Mouse (Mus musculus) cerebellum, adult 2 months (tissue): ENCODE measurements around the gene Pank4. TPM values are rescaled to one million over a fixed set of nuclear protein-coding genes. Genes with fewer than 3 reads are reported as not detected.

ENCODE experiments used
- DNase-seq, 2 experiments: peaks; one replicate each; pipeline ENCODE4 v3.0.0; 2021
- H3K27ac ChIP-seq: fragments of 200-500 bp; 2 replicates; pipeline ENCODE4 v1.5.1; 2012; ENCODE audit warnings: low read length, control low read depth, inconsistent platforms; ENCODE audit not compliant: insufficient read depth
- H3K27me3 ChIP-seq: fragments of 200-500 bp; 2 replicates; pipeline ENCODE4 v1.6.1; 2012; ENCODE audit warnings: inconsistent platforms, mild to moderate bottlenecking, low read length, moderate library complexity; ENCODE audit not compliant: control insufficient read depth, insufficient read depth
- H3K4me1 ChIP-seq: fragments of 200-500 bp; 2 replicates; pipeline ENCODE4 v1.6.1; 2011; ENCODE audit warnings: low read length; ENCODE audit not compliant: control insufficient read depth, insufficient read depth
- H3K4me3 ChIP-seq: fragments of 200-500 bp; replicated peaks from 2 replicates; pipeline ENCODE3; 2011; ENCODE audit warnings: mild to moderate bottlenecking, low read depth, low read length, control low read depth; ENCODE audit not compliant: insufficient read depth
- CTCF ChIP-seq: fragments of 200-500 bp; IDR thresholded peaks from 2 replicates; pipeline ENCODE4 v1.5.1; 2011; ENCODE audit warnings: low read depth, mild to moderate bottlenecking, control low read depth, low read length, moderate library complexity, borderline replicate concordance; ENCODE audit not compliant: insufficient read depth
- POLR2A ChIP-seq: fragments of 200-500 bp; IDR thresholded peaks from 2 replicates; pipeline ENCODE4 v1.6.1; 2011; ENCODE audit warnings: low read length, control low read depth, borderline replicate concordance; ENCODE audit not compliant: insufficient read depth
- WGBS: fragments of 180-500 bp; shearing (Covaris S2); methylation state at CpG from one replicate; pipeline ENCODE4 v1.1.7; 2018; 5-methylcytosine and 5-hydroxymethylcytosine counted together
- polyA plus RNA-seq: library from polyadenylated mRNA; depleted of rRNA; stranded (reverse); fragments of >200 nt; gene quantifications from 2 replicates; pipeline ENCODE4 v1.2.3, GENCODE M21; 2012; rRNA removed

The Pank4 gene
- polyA plus RNA-seq, 1 experiment, result 85.5 TPM

- peak overlapping the region; percentile 97 for H3K27ac ChIP-seq
- H3K4me1 ChIP-seq, result peaks cover 70% of the 10 kb centered on the region
- peak overlapping the region; percentile 90 for H3K4me3 ChIP-seq
- 3% methylated on average over 15 of the region's 15 CpGs for WGBS
- TF ChIP-seq POLR2A (peak; percentile 61; the same call in 1 of the 2 replicates), CTCF (peak; percentile 27; the same call in 1 of the 2 replicates)
- H3K27me3 ChIP-seq, result no peaks in the 10 kb centered on the region
- DNase-seq, result peak; percentile 85 to 86
Observed at GRCm38 (mm10) chr4:155018601-155019335, 54.8 kb downstream of the Pank4 start.

DNA sequence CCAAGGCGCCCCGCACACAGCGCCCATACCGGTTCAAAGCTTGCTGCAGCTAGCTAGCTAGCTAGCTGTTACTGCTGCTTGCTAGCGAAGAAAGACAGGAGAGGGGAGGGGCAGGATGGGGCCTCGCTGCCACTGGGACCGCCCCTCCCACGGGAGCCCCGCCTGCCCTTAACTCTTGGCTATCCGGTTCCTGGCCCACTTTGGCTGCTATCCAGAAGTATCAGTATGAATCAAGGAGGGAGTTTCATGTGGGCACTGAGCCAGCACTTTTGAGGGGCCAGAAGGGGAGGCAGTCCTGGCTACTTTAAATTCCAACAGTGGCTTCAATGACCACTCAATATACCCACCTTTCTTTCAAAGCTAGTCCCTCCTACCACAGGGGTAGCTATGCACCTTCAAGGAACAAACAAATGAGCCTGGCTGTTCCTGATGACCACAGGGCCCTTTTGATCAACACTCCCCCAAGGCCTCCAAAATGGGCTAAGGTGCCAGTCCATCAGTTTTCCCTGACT is 55.5 kb downstream of the Pank4 start:
- H3K27me3 ChIP-seq, result no peaks in the 10 kb centered on the region
- WGBS, result under 1% methylated on average over 10 of the region's 10 CpGs
- H3K4me1 ChIP-seq, result peaks cover 69% of the 10 kb centered on the region
- peak overlapping the region; percentile 90 for H3K4me3 ChIP-seq
- DNase-seq, result peak; percentile 89 to 94
- TF ChIP-seq CTCF, result 0 out of 2 replicates have a peak, but pooled peaks have one; percentile 0
- peak; percentile 97 for TF ChIP-seq POLR2A
- peak overlapping the region; percentile 97 for H3K27ac ChIP-seq

GRCm38 (mm10) chr4:155020141-155020540 is 56.2 kb downstream of the Pank4 start:
- 44% methylated on average over 1 of the region's 1 CpGs for WGBS
- DNase-seq, result peak in 1 of 2 experiments; percentile 39
- no peak overlapping the region for H3K27ac ChIP-seq
- H3K27me3 ChIP-seq, result no peaks in the 10 kb centered on the region
- TF ChIP-seq POLR2A (no peak), CTCF (no peak)
- H3K4me1 ChIP-seq, result peaks cover 69% of the 10 kb centered on the region
- H3K4me3 ChIP-seq, result peak overlapping the region; percentile 10

- no peaks in the 10 kb centered on the region for H3K27me3 ChIP-seq
- no peak overlapping the region for H3K4me3 ChIP-seq
- 53% methylated on average over 9 of the region's 9 CpGs for WGBS
- H3K4me1 ChIP-seq, result peaks cover 69% of the 10 kb centered on the region
- H3K27ac ChIP-seq, result no peak overlapping the region
- DNase-seq, result peak in 1 of 2 experiments; percentile 24
- TF ChIP-seq CTCF (no peak), POLR2A (no peak)
Observed at GRCm38 (mm10) chr4:155020813-155021212, 56.9 kb downstream of the Pank4 start.

- 56% methylated on average over 7 of the region's 7 CpGs for WGBS
- no peak for TF ChIP-seq CTCF
- TF ChIP-seq POLR2A, result no peak
- H3K4me1 ChIP-seq, result peaks cover 59% of the 10 kb centered on the region
- no peaks in the 10 kb centered on the region for H3K27me3 ChIP-seq
- peak; percentile 18 to 41 for DNase-seq
- H3K27ac ChIP-seq, result no peak overlapping the region
- H3K4me3 ChIP-seq, result no peak overlapping the region
Observed at GRCm38 (mm10) chr4:155022228-155022855, 58.4 kb downstream of the Pank4 start.

DNA sequence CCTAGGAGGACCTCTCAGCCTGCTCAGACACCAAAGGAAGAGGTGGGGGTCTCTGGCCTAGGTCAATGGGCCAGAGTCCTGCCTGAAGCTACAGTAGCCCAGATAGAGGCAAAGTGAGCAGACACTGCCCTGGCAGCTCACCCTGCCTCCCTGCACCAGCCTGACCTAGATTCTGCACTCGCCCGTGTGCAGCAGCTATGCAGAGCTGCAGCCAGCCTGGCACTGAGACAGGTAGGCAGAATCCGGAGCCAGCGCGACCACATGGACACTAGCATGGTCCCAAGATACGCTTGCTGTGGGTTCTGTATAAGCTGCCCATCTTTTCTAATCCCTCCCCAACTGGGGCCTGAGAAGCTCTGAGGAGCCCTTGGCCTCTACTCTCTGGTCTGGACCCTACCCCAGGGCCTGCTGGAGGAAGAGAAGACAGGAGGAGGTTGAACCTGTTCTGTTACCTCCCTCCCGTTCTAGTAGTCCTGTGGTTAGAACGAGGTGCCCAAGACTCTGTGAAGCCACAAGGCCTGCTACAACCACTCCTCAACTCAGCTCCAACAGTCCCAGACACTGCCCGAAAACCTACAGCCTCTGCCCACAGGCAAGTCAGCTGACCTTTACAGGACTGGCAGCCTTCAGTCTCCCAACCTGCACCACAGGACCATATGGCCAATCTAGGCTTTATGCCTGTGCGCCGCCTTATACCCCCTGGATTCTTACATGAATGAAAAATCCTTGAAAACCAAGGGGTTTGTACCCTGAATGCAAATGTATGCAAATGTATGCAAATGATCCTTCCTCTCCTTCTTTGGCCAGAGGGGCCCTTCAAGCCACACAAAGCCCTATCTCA is 60.5 kb downstream of the Pank4 start:
- Histone ChIP-seq H3K27ac (peak overlapping the region; percentile 93), H3K4me1 (peaks cover 54% of the 10 kb centered on the region), H3K4me3 (no peak overlapping the region), H3K27me3 (no peaks in the 10 kb centered on the region)
- TF ChIP-seq POLR2A (0 out of 2 replicates have a peak, but pooled peaks have one; percentile 5), CTCF (no peak)
- 8% methylated on average over 11 of the region's 11 CpGs for WGBS
- DNase-seq, result peak; percentile 90 to 91

Other genes starting within 250 kb of the Pank4 start
- 1.5 and 2.6 TPM in 2 replicates for gene Ttc34, start 126.7 kb upstream of the Pank4 start, polyA plus RNA-seq
- gene Mmel1, start 94.5 kb upstream of the Pank4 start, polyA plus RNA-seq, result 2.7 and 3.3 TPM in 2 replicates
- gene Fam213b, start 65.0 kb upstream of the Pank4 start, polyA plus RNA-seq, result 171 and 180 TPM in 2 replicates
- gene Tnfrsf14, start 35.6 kb upstream of the Pank4 start, polyA plus RNA-seq, result 0.80 and 1.3 TPM in 2 replicates
- gene Hes5, start 3.2 kb upstream of the Pank4 start, polyA plus RNA-seq, result 4.6 and 4.8 TPM in 2 replicates
- gene Plch2, start 92.7 kb downstream of the Pank4 start, polyA plus RNA-seq, result 149 and 180 TPM in 2 replicates
- 32.0 and 38.1 TPM in 2 replicates for gene Pex10, start 102.9 kb downstream of the Pank4 start, polyA plus RNA-seq
- 102 and 104 TPM in 2 replicates for gene Rer1, start 122.3 kb downstream of the Pank4 start, polyA plus RNA-seq
- gene Morn1, start 122.5 kb downstream of the Pank4 start, polyA plus RNA-seq, result 15.6 and 18.7 TPM in 2 replicates